Mouse (Mus musculus) CD8-positive naive resting alpha-beta T cell, adult 2 months (primary cell): ENCODE results near the gene Prss34.

Source experiments
- DNase-seq, 2 experiments: peaks; one replicate each; pipeline ENCODE4 v3.0.0; 2022; ENCODE audit warnings: low read depth in 2 of 2, low spot score in 2 of 2

Prss34 gene

GRCm38 (mm10) chr17:25308346-25308745 is 10.2 kb downstream of the Prss34 start, which contains the start of gene Prss28:
Gene Prss28 (plus strand): TSS chr17:25308646.
- no peak for DNase-seq

- DNase-seq = no peak
These were observed 20.2 kb downstream of the Prss34 start, which contains the start of gene Prss29 for GRCm38 (mm10) chr17:25318354-25318753. Gene Prss29 (plus strand): TSS chr17:25318654.

- DNase-seq = no peak
These were observed 22.6 kb downstream of the Prss34 start for GRCm38 (mm10) chr17:25320819-25321218.

- DNase-seq = no peak
These were observed 24.7 kb downstream of the Prss34 start for GRCm38 (mm10) chr17:25322930-25323329.

- DNase-seq = no peak
These were observed 34.1 kb downstream of the Prss34 start for GRCm38 (mm10) chr17:25332321-25332720.

- DNase-seq = peak; percentile 11 to 22
These were observed 35.7 kb downstream of the Prss34 start for GRCm38 (mm10) chr17:25333943-25334342.

- DNase-seq = no peak
These were observed 40.0 kb downstream of the Prss34 start for GRCm38 (mm10) chr17:25338218-25338617.

- DNase-seq = no peak
These were observed 41.8 kb downstream of the Prss34 start for GRCm38 (mm10) chr17:25340003-25340402.

GRCm38 (mm10) chr17:25341490-25341889 is 43.3 kb downstream of the Prss34 start:
- no peak for DNase-seq

- no peak for DNase-seq
These were observed 47.3 kb downstream of the Prss34 start, which contains the start of gene Tpsab1 for GRCm38 (mm10) chr17:25345462-25345861. Gene Tpsab1 (minus strand): TSS chr17:25345562.
